Mouse (Mus musculus) ES-CJ7 (cell line): ENCODE data around the gene Epb41.

Experiments
- DNase-seq: peaks from one replicate; pipeline ENCODE4 v3.0.0; 2011; ENCODE audit warnings: low read depth, low spot score

The Epb41 gene

GRCm38 (mm10) chr4:132074077-132074932 lies 816 bp downstream of the Epb41 start, which contains the start of gene Gm10300:
Gene Gm10300 (plus strand): TSS chr4:132074697.
- DNase-seq, result peak; percentile 13

- DNase-seq, result no peak
These were observed 2.2 kb downstream of the Epb41 start for GRCm38 (mm10) chr4:132072946-132073345.

GRCm38 (mm10) chr4:132072156-132072555 lies 3.0 kb downstream of the Epb41 start:
- DNase-seq, result no peak

- DNase-seq, result no peak
These were observed 3.4 kb downstream of the Epb41 start for GRCm38 (mm10) chr4:132071674-132072073.

- DNase-seq, result no peak
These were observed 7.2 kb downstream of the Epb41 start for GRCm38 (mm10) chr4:132067938-132068235.

- DNase-seq, result no peak
These were observed 7.8 kb downstream of the Epb41 start for GRCm38 (mm10) chr4:132067112-132067937.

GRCm38 (mm10) chr4:132066101-132066773 lies 8.9 kb downstream of the Epb41 start:
- no peak for DNase-seq

GRCm38 (mm10) chr4:132065578-132065977 lies 9.5 kb downstream of the Epb41 start:
- DNase-seq, result no peak

GRCm38 (mm10) chr4:132064550-132064949 lies 10.6 kb downstream of the Epb41 start:
- DNase-seq, result no peak

GRCm38 (mm10) chr4:132062934-132063884 lies 11.9 kb downstream of the Epb41 start:
- DNase-seq, result no peak

GRCm38 (mm10) chr4:132062289-132062688 lies 12.8 kb downstream of the Epb41 start:
- DNase-seq, result no peak

- no peak for DNase-seq
These were observed 14.9 kb downstream of the Epb41 start for GRCm38 (mm10) chr4:132060040-132060832.

- no peak for DNase-seq
These were observed 15.6 kb downstream of the Epb41 start for GRCm38 (mm10) chr4:132059541-132059940.

GRCm38 (mm10) chr4:132057311-132057710 lies 17.8 kb downstream of the Epb41 start:
- DNase-seq, result no peak

- no peak for DNase-seq
These were observed 23.5 kb downstream of the Epb41 start for GRCm38 (mm10) chr4:132051321-132052275.

GRCm38 (mm10) chr4:132049549-132050200 lies 25.4 kb downstream of the Epb41 start:
- DNase-seq, result no peak

- DNase-seq, result peak; percentile 96
These were observed 26.1 kb downstream of the Epb41 start for GRCm38 (mm10) chr4:132048995-132049404.
